Mouse (Mus musculus) frontal cortex, postnatal 10 days (tissue): ENCODE data around the gene Zfp512b.

Source experiments
- DNase-seq, 2 experiments: peaks; one replicate each; pipeline ENCODE4 v3.0.0; 2022; ENCODE audit warnings: low spot score in 2 of 2, mixed read lengths in 1 of 2

Zfp512b gene

DNA sequence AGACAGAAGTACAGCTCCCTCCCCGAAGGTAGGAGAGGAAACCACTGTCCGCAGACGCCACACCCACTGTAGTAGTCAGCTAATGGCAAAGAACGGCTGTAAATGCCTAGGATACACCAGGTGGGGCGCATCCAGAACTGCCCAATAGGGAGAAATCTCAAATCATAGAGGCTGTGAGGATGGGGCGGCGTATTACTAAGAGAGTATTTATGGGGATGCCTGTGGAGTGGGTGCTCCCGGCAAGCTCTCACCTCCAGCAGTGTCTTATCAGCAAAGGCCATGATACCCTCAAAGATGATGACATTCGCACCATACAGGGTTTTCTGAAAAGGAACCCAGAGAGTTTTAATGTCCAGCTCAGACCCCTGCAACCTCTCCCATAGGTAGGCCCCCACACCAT is 18.6 kb downstream of the Zfp512b start:
- no peak for DNase-seq

GRCm38 (mm10) chr2:181572921-181573920 is 19.4 kb downstream of the Zfp512b start:
- DNase-seq: no peak

GRCm38 (mm10) chr2:181571941-181572670 is 20.5 kb downstream of the Zfp512b start:
- peak in 1 of 2 experiments; percentile 5 for DNase-seq

- DNase-seq: peak in 1 of 2 experiments; percentile 6
Measured at GRCm38 (mm10) chr2:181570921-181571595, 21.5 kb downstream of the Zfp512b start.

DNA sequence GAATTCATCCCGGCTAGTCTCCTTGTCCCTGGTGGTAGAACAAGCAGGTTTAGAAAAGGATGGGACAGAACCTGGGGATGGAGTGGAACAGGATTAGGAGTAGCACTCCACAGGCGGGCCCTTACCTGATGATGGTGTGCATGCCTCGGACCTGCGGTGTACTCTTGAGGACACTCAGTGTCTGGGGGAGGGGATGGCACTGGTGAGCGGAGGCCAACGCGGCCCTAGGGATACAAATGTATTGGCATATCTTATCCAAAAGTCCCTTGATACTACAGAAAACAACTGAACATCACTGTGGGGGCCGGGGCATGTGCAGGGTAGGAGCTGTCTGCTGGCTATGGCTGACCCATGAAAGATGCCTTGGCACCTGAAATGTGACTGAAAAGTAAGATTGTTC is 22.2 kb downstream of the Zfp512b start:
- no peak for DNase-seq

DNA sequence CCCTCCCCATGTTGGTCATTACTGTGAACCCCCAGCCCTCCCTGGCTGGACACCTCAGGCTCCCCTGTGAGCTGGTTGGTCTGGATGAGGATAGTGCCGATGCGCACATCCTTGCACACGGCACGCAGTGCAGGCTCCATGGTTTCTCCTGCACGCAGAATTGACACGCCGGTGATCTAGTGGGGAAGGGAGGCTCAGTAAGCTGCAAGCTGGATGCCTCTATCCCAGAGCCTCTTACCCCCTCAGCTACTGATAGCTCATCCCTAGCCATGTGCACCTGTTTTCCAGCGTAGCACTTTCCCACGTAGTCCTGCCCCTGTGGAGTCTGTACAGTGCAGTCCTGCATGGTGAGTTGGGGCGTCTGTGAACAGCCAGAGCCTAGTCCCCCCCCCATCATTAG is 22.7 kb downstream of the Zfp512b start:
- no peak for DNase-seq

DNA sequence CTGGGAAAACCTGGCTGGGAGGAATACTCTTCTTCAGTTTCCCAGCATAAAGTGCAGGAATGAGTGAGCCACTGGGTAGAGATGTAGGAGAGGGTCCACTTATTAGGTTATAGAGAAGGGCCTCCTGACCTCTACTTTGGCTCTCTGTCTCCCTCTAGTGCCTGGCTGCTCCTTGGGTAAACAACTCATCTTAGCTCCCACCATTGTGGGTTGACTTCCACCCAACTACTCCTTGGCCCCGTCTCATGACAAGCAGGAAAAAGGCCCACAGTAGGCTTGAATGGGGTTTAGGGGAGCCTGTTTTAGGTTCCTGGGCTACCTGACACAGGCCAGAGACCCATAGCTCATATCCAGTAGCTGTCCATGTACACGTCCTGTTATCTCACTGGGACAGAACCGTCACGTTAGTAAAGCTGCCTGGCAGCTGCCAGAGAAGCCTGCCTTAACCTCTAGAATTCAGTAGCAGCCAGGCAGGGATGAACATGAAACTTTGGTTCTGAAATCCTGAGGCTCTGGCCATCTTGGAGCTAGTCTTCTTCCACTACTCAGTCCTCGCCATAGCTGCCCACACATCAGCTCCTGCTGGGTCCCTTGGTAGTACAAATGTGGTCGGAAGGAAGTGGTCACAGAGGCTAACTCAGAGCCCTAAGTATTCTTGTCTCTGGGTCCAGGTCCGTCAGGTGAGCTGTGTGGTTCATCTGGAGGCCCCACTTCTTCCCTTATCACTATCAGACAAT is 24.2 kb downstream of the Zfp512b start:
- no peak for DNase-seq

- no peak for DNase-seq
Measured at GRCm38 (mm10) chr2:181567338-181567737, 25.3 kb downstream of the Zfp512b start.

GRCm38 (mm10) chr2:181553772-181554171 is 38.8 kb downstream of the Zfp512b start:
- no peak for DNase-seq

DNA sequence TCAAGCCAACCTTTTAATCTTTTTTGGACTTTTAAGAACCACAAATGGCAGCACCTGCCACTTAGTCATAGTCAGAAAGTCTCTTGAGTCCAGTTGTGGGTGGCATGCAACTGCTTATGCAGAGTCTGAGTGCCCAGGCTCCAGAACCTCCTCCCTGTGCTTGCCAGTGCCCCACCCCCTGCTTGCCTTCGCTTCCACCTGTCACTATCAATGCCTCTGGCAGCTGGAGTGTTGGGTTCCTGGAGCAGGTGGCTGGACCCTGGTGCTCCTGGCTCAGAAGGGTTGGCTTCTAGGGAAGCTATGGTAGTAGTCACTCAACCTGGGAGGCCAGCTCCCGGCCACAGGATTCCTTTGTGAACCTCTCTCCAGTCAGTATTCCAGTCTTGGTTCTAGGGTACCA is 42.4 kb downstream of the Zfp512b start:
- DNase-seq: no peak

DNA sequence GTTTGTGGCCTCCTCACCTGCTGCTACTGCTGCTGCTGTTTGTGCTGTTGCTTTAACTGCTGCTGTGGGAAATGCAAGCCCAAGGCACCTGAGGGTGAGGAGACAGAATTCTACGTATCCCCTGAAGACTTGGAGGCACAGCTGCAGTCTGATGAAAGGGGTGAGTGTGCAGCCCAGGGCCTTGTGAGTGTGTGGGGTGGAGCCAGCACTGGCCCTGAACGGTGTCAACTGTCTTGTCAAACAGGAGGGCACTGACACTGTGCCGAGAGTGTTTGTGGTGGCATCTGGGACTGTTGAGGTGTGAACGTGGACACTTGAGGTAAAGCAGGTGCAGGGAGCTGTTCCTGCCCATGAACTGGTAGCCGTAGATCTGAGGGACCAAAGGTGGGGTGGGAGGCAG is 43.9 kb downstream of the Zfp512b start:
- no peak for DNase-seq

- DNase-seq: no peak
Measured at GRCm38 (mm10) chr2:181548227-181548626, 44.4 kb downstream of the Zfp512b start.

DNA sequence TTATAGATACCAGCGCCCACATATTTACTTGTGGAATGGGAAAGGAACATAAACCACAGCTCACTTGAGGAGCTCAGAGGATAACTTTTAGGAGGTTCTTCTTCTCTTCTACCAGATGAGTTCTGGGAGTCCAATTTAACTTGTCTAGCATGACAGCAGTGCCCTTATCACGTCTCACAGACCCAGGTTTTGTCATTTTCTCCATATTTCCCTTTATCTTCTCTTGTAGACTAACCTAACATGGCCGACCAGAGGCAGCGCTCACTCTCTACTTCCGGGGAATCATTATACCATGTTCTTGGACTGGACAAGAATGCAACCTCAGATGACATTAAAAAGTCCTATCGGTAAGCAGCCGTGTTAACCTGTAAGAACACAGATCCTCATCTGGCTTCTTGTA is 46.5 kb downstream of the Zfp512b start:
- no peak for DNase-seq

DNA sequence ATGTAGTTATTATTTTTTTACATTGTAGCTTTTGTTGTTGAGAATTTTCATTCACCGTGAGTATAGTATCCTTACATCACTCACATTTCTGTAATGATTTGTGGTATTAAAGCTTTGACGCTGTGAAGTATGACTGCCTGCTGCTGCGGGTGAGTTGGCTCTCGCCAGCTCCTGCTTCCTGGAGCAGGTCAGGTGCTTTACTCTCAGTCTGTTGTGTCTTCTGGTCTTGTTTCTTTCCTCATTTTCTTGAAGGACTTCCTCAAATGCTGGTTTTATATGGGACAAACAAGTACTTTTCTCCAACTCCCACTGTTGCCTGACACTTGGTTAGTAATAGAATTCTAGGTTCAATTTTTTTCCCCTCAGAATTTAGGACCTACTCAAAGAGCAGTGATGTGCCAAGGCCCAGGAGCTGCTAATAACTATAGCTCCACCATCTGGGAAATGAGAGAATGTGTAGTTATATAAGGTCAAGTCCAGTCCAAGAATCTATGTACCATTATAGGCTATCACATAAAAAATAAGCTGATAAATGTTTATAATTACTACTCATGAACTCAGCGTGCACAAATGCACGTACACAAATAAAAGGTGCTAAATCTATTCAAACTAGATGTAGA is 50.7 kb downstream of the Zfp512b start:
- no peak for DNase-seq

GRCm38 (mm10) chr2:181537444-181538047 is 55.1 kb downstream of the Zfp512b start:
- DNase-seq: peak; percentile 41 to 57

DNA sequence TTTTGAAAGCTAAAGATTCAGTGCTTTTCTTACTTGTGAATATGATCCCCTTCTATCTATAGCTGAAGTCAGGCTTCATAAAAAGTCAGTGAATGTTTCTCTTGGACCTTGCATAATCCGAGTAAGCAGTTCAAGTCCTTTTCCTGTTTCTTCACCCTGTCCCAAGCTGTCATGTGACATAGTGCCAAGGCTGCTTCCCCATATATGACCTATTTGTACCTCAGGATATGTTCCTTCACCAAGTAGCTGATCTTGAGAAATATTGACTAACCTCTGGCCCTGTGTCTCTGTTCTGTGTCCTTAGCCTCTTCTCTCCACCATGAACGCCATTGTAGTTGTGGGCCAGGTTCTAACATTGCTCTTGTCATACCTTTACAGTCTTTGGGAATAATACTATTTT is 56.2 kb downstream of the Zfp512b start:
- no peak for DNase-seq

DNA sequence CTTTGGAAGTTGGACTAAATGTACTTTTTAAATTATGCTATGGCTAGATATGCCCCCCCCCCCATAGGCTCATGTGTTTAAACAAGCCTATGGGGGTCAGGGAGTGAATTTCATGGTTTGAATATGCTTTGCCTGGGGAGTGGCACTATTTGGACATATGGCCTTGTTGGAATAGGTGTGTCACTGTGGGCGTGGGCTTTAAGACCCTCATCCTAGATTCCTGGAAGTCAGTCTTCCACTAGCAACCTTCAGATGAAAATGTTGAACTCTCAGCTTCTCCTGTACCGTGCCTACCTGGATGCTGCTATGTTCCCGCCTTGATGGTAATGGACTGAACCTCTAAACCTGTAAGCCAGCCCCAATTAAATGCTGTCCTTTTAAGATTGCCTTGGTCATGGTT is 60.0 kb downstream of the Zfp512b start:
- DNase-seq: no peak
